Mouse (Mus musculus) liver, embryonic 15.5 days (tissue): ENCODE results near the gene Agmo. TPM values are rescaled to one million over a fixed set of nuclear protein-coding genes. Genes with fewer than 3 reads are reported as not detected.

Source experiments
- ATAC-seq: fragments of 200-750 bp; cut with Nextera tagmentation; 2 replicates; pipeline ENCODE4 v1.8.0; 2017; ENCODE audit warnings: moderate number of reproducible peaks, mild to moderate bottlenecking, moderate library complexity; ENCODE audit not compliant: insufficient read depth
- H3K27ac ChIP-seq: fragments of 300-500 bp; sonication (generic); replicated peaks from 2 replicates; pipeline ENCODE4 v1.5.1; 2015; ENCODE audit warnings: mild to moderate bottlenecking, inconsistent platforms
- H3K27me3 ChIP-seq: fragments of 300-500 bp; sonication (generic); 2 replicates; pipeline ENCODE4 v1.6.1; 2015; ENCODE audit warnings: mild to moderate bottlenecking, inconsistent platforms
- H3K36me3 ChIP-seq: fragments of 300-500 bp; sonication (generic); replicated peaks from 2 replicates; pipeline ENCODE4 v1.6.1; 2015; ENCODE audit warnings: moderate library complexity, mild to moderate bottlenecking, inconsistent platforms
- H3K4me1 ChIP-seq: fragments of 300-500 bp; sonication (generic); replicated peaks from 2 replicates; pipeline ENCODE4 v1.6.1; 2015; ENCODE audit warnings: inconsistent platforms
- H3K4me2 ChIP-seq: fragments of 300-500 bp; sonication (generic); 2 replicates; pipeline ENCODE4 v1.6.1; 2015; ENCODE audit warnings: moderate library complexity, mild to moderate bottlenecking, inconsistent platforms
- H3K4me3 ChIP-seq: fragments of 300-500 bp; sonication (generic); replicated peaks from 2 replicates; pipeline ENCODE4 v1.5.1; 2015; ENCODE audit warnings: mild to moderate bottlenecking, inconsistent platforms
- H3K9ac ChIP-seq: fragments of 300-500 bp; sonication (generic); 2 replicates; pipeline ENCODE4 v1.6.1; 2015; ENCODE audit warnings: moderate library complexity, mild to moderate bottlenecking, inconsistent platforms
- H3K9me3 ChIP-seq: fragments of 300-500 bp; sonication (generic); replicated peaks from 2 replicates; pipeline ENCODE4 v1.6.1; 2016; ENCODE audit warnings: inconsistent platforms
- WGBS: fragments of 180-500 bp; shearing (Covaris S2); methylation state at CpG from one replicate; pipeline ENCODE4 v1.1.7; 2015; ENCODE audit warnings: mixed read lengths; ENCODE audit not compliant: insufficient replicate concordance; 5-methylcytosine and 5-hydroxymethylcytosine counted together
- polyA plus RNA-seq: library from polyadenylated mRNA; unstranded; fragments of >200 nt; fragmentation: Nextera tagmentation; extraction: Ambion mirVana; gene quantifications from 2 replicates; pipeline ENCODE4 v1.2.1, GENCODE M21; 2015

Agmo gene
- polyA plus RNA-seq, 1 experiment from 2014 or later = 14.3 TPM

- H3K36me3 ChIP-seq = no peaks in the 10 kb centered on the region
- 40% methylated on average over 1 of the region's 1 CpGs for whole genome bisulfite sequencing
- no peak overlapping the region for H3K9ac ChIP-seq
- H3K4me1 ChIP-seq = no peaks in the 10 kb centered on the region
- H3K4me2 ChIP-seq = no peak overlapping the region
- no peak overlapping the region for H3K4me3 ChIP-seq
- H3K27me3 ChIP-seq = no peaks in the 10 kb centered on the region
- H3K27ac ChIP-seq = no peak overlapping the region
- ATAC-seq = no peak
- no peaks in the 10 kb centered on the region for H3K9me3 ChIP-seq
Observed at GRCm38 (mm10) chr12:37434466-37434865, 193.0 kb downstream of the Agmo start.

DNA sequence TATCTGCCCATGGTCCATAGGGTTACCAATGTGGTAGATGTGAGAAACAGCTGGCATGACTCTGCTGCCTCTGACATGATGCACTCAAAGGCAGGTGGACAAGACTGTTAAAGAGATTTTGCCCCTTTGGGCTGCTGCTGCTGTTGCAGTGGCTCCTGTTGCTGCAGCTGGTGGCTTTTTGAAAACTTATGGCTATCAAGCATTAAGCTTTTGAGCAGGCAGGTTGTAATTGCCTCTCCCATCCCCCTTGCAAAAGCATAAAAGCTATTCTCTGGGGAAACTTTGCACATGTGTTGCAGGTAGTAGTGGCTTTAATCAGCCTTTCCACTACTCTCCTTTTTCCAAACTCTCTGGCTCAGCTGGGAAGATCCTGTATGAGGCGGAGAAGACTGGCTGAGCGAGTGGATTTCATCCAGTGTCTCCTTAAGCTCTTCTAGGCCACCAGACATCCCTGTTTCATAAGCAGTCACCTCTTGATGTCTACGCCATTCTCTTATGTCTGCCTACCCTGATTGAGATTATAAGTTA, 201.1 kb downstream of the Agmo start:
- Histone ChIP-seq H3K4me1 (no peaks in the 10 kb centered on the region), H3K4me2 (no peak overlapping the region), H3K9ac (no peak overlapping the region), H3K9me3 (no peaks in the 10 kb centered on the region), H3K27ac (no peak overlapping the region), H3K27me3 (no peaks in the 10 kb centered on the region), H3K4me3 (no peak overlapping the region), H3K36me3 (no peaks in the 10 kb centered on the region)
- 64% methylated on average over 3 of the region's 3 CpGs for WGBS
- ATAC-seq = no peak

- WGBS = 69% methylated on average over 9 of the region's 9 CpGs
- Histone ChIP-seq H3K9ac (no peak overlapping the region), H3K36me3 (no peaks in the 10 kb centered on the region), H3K27me3 (no peaks in the 10 kb centered on the region), H3K9me3 (no peaks in the 10 kb centered on the region), H3K4me3 (no peak overlapping the region), H3K4me2 (no peak overlapping the region), H3K4me1 (no peaks in the 10 kb centered on the region), H3K27ac (no peak overlapping the region)
- no peak for ATAC-seq
Observed at GRCm38 (mm10) chr12:37445255-37445654, 203.8 kb downstream of the Agmo start.

- Histone ChIP-seq H3K9me3 (no peaks in the 10 kb centered on the region), H3K36me3 (no peaks in the 10 kb centered on the region), H3K27me3 (no peaks in the 10 kb centered on the region), H3K9ac (no peak overlapping the region), H3K4me3 (no peak overlapping the region), H3K4me1 (no peaks in the 10 kb centered on the region), H3K4me2 (no peak overlapping the region), H3K27ac (no peak overlapping the region)
- WGBS = 44% methylated on average over 2 of the region's 2 CpGs
- ATAC-seq = no peak
Observed at GRCm38 (mm10) chr12:37449597-37449996, 208.2 kb downstream of the Agmo start.

DNA sequence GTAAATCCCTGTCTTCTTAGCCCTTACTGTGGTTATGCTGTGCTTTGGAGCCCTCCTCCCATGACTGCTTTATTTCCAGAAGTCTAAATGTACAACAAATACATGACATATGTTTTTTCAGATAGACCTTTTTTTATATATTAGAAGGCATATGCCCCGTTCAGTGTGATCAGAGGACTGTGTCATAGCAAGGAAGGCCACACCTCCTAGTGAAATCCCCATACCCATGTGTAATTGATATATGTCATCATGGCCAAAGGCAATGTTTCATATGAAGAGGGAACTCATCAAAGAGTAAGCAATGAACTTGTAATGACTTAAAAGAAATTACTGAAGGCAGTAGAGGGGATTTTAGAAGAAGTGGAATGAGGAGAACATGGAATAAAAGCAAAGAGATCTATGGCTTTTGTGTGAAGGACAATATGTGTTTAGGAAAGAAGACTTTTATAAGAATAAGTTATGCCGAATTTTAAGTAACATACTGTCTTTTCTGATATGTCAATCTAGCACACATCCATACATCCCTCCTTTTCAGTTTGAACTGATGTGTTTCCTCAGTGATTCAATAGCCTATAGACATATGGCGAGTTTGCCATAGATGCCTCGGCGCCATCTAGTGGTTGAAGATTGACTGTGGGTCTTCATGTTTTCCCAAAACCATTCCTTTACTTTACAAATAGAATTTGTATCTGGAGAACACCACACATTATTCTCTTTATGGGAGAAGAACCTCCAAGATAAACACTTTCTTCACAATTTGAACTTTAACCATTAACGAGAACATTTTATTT, 209.1 kb downstream of the Agmo start:
- ATAC-seq = no peak
- 10% methylated on average over 6 of the region's 6 CpGs for WGBS

GRCm38 (mm10) chr12:37471631-37472030, 230.2 kb downstream of the Agmo start:
- H3K9me3 ChIP-seq = no peaks in the 10 kb centered on the region
- ATAC-seq = no peak
- H3K4me2 ChIP-seq = no peak overlapping the region
- H3K9ac ChIP-seq = no peak overlapping the region
- H3K4me1 ChIP-seq = no peaks in the 10 kb centered on the region
- whole genome bisulfite sequencing = 73% methylated on average over 5 of the region's 5 CpGs
- no peaks in the 10 kb centered on the region for H3K27me3 ChIP-seq
- no peak overlapping the region for H3K27ac ChIP-seq
- no peaks in the 10 kb centered on the region for H3K36me3 ChIP-seq
- no peak overlapping the region for H3K4me3 ChIP-seq

More for the DNA sequence above, 209.1 kb downstream of the Agmo start:
- H3K4me1 ChIP-seq = no peaks in the 10 kb centered on the region
- H3K36me3 ChIP-seq = no peaks in the 10 kb centered on the region
- H3K4me3 ChIP-seq = no peak overlapping the region
- no peak overlapping the region for H3K4me2 ChIP-seq
- no peak overlapping the region for H3K9ac ChIP-seq
- H3K27ac ChIP-seq = no peak overlapping the region
- no peaks in the 10 kb centered on the region for H3K27me3 ChIP-seq
- H3K9me3 ChIP-seq = no peaks in the 10 kb centered on the region

DNA sequence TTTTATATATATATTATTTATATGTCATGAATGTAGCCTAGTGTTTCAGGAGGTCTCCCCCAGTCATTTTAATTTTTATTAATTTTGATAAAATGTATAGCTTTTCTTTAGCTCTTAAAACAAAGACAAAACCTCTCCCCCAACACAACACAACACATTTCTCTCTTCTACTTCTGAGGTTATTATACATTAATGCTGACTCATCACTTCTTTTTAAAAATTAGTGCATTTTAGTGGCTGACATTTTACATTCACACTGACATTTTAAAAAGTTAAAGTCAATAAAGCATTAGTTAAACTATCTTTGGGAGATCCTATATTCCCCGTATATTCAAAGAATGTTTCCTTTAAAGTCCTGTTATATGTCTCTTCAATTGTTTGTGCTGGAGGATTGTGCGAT, 235.4 kb downstream of the Agmo start:
- ATAC-seq = no peak
- no peaks in the 10 kb centered on the region for H3K9me3 ChIP-seq
- H3K9ac ChIP-seq = no peak overlapping the region
- 66% methylated on average over 2 of the region's 2 CpGs for WGBS
- H3K27me3 ChIP-seq = no peaks in the 10 kb centered on the region
- H3K4me2 ChIP-seq = no peak overlapping the region
- no peaks in the 10 kb centered on the region for H3K36me3 ChIP-seq
- no peaks in the 10 kb centered on the region for H3K4me1 ChIP-seq
- no peak overlapping the region for H3K27ac ChIP-seq
- no peak overlapping the region for H3K4me3 ChIP-seq

DNA sequence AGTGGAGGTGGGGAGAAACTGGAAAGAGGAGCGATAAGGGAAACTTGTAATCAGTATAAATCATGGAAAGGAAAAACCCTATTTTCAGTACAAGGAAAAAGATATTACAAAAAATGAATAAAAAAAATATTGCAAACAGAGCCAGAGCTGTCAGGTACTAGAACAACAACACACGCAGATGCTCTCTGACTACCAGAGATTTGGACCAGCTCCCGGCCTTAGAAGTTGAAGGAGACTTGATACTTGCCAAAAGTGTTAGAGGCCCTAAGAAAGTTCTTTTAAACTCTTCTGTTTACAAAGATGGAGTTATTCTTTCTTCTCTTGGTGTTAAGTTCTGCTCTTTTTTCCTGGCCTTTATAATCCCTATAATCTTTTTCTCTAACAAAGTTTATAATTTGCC, 246.6 kb downstream of the Agmo start:
- Histone ChIP-seq H3K4me3 (no peak overlapping the region), H3K27ac (no peak overlapping the region), H3K27me3 (no peaks in the 10 kb centered on the region), H3K9me3 (no peaks in the 10 kb centered on the region), H3K9ac (no peak overlapping the region), H3K4me1 (no peaks in the 10 kb centered on the region), H3K36me3 (no peaks in the 10 kb centered on the region), H3K4me2 (no peak overlapping the region)
- 67% methylated on average over 3 of the region's 3 CpGs for WGBS
- no peak for ATAC-seq

DNA sequence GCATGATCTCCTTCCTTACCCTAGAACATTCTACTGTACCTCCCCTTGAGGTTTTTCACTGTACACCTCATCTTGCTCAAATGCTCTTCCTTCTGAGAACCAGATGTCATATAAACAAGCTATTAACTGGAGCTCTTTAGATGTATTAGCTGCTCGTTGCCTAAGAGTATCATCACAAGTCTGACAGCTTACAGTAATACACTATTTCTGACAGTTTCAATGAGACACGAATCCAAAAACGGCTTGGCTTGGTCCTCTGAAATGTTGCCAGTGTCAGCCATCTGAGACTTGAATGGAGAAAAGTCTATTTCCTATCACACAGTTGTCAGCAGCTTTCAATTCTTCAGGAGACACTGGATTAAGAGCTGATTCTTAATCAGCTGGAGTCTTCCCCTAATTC, 257.4 kb downstream of the Agmo start:
- Histone ChIP-seq H3K4me2 (no peak overlapping the region), H3K9me3 (no peaks in the 10 kb centered on the region), H3K9ac (no peak overlapping the region), H3K4me1 (no peaks in the 10 kb centered on the region), H3K27ac (no peak overlapping the region), H3K36me3 (no peaks in the 10 kb centered on the region), H3K4me3 (no peak overlapping the region), H3K27me3 (no peaks in the 10 kb centered on the region)
- 62% methylated on average over 3 of the region's 3 CpGs for WGBS
- no peak for ATAC-seq

DNA sequence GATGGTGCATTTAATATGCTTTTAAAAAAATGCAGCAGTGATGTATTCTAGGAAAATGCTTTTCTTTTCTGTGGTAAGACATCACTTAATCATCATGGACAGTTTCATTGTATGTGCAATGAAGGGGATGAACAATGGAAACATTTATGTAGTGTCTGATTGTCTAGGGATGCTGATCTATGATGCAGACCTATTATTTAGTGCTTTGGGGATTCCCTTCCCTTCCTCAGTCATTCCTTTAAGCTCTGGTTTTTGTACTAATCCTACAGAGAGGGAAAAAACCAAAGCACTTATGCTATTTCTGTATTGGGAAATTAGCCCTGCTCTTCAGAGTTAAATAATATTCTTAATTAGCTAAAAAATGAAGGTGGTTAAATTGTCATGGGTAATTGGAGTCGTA, 266.0 kb downstream of the Agmo start:
- ATAC-seq = no peak
- WGBS = 38% methylated on average over 1 of the region's 1 CpGs
- Histone ChIP-seq H3K4me2 (no peak overlapping the region), H3K4me3 (no peak overlapping the region), H3K27me3 (no peaks in the 10 kb centered on the region), H3K27ac (no peak overlapping the region), H3K9me3 (no peaks in the 10 kb centered on the region), H3K4me1 (no peaks in the 10 kb centered on the region), H3K36me3 (no peaks in the 10 kb centered on the region), H3K9ac (no peak overlapping the region)

- Histone ChIP-seq H3K9me3 (no peaks in the 10 kb centered on the region), H3K4me3 (no peak overlapping the region), H3K4me2 (no peak overlapping the region), H3K9ac (no peak overlapping the region), H3K36me3 (no peaks in the 10 kb centered on the region), H3K4me1 (no peaks in the 10 kb centered on the region), H3K27ac (no peak overlapping the region), H3K27me3 (no peaks in the 10 kb centered on the region)
- 76% methylated on average over 2 of the region's 2 CpGs for WGBS
- ATAC-seq = no peak
Observed at GRCm38 (mm10) chr12:37507826-37508225, 266.4 kb downstream of the Agmo start.

- no peak overlapping the region for H3K27ac ChIP-seq
- H3K4me2 ChIP-seq = no peak overlapping the region
- H3K27me3 ChIP-seq = no peaks in the 10 kb centered on the region
- no peaks in the 10 kb centered on the region for H3K4me1 ChIP-seq
- no peak overlapping the region for H3K9ac ChIP-seq
- 49% methylated on average over 1 of the region's 1 CpGs for WGBS
- no peak for ATAC-seq
- no peaks in the 10 kb centered on the region for H3K36me3 ChIP-seq
- no peak overlapping the region for H3K4me3 ChIP-seq
- H3K9me3 ChIP-seq = no peaks in the 10 kb centered on the region
Observed at GRCm38 (mm10) chr12:37521772-37522171, 280.3 kb downstream of the Agmo start.
